Mouse (Mus musculus) bone marrow macrophage, adult 2 months (primary cell): ENCODE measurements around the gene Olfr223.
"Not testable (repeated sequence)": the region's sequence is repeated elsewhere in the genome, so short reads cannot be mapped to it uniquely, and the experiment has no call there.

ENCODE experiments used
- CTCF ChIP-seq: IDR thresholded peaks from 2 replicates; pipeline ENCODE4 v1.5.1; 2012; ENCODE audit warnings: low read depth, mild to moderate bottlenecking, low read length, moderate library complexity
- POLR2A ChIP-seq: IDR thresholded peaks from 2 replicates; pipeline ENCODE4 v1.6.1; 2012; ENCODE audit warnings: mild to moderate bottlenecking, low read depth, low read length, borderline replicate concordance

- not testable (repeated sequence) for TF ChIP-seq CTCF, POLR2A
These were observed 23.9 kb upstream of the Olfr223 start for GRCm38 (mm10) chr11:59616986-59617385.
